Mouse (Mus musculus): ENCODE measurements around the gene Srgap1.
"Not testable (repeated sequence)": the region's sequence is repeated elsewhere in the genome, so short reads cannot be mapped to it uniquely, and the experiment has no call there.

Gene Srgap1

DNA sequence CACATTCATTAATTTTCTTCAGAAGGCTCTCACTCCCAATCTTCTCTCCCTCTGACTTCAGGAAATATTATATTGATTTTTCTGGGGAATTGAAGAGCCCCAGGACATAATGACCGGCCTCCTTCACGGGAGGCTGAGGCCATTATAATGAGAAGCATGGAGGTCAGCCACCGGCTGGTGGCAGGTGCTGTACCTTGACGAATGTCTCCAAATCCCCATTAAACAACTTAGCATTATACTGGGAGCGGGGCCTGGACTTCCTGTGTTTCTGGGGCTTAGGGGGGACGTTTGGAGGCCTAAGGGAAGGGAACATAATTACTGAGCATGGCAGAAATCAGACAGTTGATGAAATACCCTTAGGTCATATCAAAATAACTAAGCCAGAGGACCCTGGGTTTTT lies 218.1 kb downstream of the Srgap1 start:
- DNase-seq (ENCODE audit: low spot score): no peak

DNA sequence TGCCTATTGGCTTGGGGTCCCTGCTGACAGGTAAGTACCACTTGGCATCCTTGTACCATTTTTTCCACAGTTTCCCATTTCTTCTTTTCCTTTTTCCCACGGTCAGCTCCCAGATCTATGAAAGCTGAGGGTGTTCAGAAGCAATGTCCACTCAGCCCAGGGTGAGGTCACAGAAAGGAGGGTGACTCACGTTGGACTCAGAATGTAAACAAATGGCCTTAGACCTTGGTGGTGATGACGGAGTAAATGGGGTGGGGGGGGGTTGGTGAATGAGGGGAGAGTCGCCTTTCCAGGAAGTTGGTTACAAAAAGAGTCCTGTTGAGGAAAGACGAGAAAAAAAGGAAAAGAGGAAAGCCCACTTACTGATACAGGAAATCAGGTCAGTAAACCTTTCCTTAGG lies 224.4 kb downstream of the Srgap1 start:
- no peak for DNase-seq (ENCODE audit: low spot score)

GRCm38 (mm10) chr10:121820846-121821245 lies 226.3 kb downstream of the Srgap1 start:
- DNase-seq (ENCODE audit: low spot score): no peak

DNA sequence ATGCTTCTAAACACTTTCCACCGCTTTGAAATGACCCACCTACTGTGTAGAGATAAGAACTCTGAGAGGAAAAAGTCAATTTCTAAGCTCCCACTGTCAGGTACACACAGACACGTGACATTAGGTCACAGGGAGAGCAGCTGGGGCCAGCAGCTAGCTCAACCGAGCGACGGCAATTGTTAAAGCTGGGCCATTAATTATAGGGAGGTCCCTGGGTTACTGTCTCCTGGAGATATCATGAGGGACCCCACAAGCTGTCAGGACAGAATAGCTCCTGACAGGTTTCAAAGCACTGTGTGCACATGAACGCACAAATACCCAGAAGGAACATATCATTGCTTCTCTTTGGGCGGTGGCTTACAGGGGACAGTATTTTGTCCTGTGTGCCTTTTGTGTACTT lies 229.1 kb downstream of the Srgap1 start:
- no peak for DNase-seq (ENCODE audit: low spot score)

- DNase-seq (ENCODE audit: low spot score): no peak
Measured at GRCm38 (mm10) chr10:121807771-121808170, 239.3 kb downstream of the Srgap1 start.

DNA sequence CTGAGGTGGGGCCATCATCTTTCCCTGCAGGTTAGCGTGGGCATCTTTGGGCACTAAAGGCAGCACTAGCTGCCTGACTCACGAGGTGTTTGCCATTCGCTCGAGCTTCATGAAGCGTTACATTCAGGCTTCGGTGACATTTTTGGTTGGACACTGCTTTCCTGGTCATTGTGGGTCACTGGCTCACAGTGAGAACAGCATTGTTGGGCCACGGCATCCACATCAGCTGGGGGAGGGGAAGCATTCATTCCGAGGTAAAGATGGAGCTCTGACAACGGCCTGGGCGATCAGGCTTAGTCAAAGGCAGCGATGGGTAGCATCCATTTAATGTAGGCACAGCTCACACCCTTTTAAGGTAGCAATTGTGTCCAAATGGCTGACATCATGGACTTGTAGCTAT lies 240.3 kb downstream of the Srgap1 start:
- DNase-seq (ENCODE audit: low spot score): no peak

GRCm38 (mm10) chr10:121805933-121806341 lies 241.2 kb downstream of the Srgap1 start:
- no peak for DNase-seq (ENCODE audit: low spot score)

GRCm38 (mm10) chr10:121804551-121804950 lies 242.6 kb downstream of the Srgap1 start:
- no peak for DNase-seq (ENCODE audit: low spot score)

GRCm38 (mm10) chr10:121800041-121800440 lies 247.1 kb downstream of the Srgap1 start:
- DNase-seq (ENCODE audit: low spot score): no peak

DNA sequence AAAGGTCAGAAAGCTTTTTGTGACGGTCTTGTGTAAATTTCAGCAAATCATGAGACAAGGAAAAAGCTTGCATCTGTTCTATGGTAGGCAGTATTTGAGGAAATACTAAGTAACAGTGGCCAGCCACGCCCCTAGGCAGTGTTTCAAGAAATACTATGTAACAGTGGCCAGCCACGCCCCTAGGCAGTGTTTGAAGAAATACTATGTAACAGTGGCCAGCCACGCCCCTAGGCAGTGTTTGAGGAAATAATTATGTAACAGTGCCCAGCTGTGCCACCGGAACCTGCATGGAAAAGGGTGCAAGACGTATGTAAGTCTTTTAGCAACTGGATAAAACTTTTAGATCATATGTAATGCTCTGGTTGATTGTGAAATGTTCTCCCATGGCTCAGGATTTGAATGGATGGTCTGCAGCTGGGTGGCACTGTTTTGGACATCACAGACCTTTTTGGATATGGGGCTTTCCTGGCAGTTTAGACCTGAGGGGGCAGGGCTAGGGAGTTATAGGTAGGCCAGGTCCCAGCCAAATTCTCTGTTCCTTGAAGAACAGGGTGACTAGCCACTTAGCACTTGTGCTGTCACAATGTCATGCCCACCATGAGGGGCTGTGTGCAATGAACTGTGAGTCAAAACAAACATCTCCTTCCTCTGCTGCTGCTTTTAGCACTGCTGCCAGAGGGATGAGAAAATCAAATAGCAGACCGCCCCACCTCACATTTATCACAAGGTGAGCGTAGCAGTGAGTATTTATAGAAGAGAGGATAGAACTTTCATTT lies 250.9 kb downstream of the Srgap1 start:
- peak; percentile 79 for DNase-seq (ENCODE audit: low spot score)

DNA sequence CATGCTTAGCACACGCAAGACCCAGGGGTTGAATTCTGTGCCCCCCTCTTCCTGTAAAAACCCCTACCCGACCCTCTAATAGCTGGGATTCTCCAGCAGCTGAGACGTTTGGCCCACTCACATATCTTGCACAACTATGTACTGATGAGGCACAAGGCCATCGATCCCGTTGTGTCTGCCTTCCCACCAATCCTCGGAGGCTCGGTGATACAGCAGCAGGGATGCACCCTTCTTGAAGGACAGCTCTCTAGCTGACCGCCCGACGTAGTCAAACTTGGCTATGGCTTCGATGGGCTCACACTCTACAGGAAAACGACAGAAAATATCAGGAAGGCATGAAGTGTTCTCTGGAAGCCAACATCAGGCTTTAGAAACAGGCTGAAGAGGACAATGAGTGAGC lies 252.6 kb downstream of the Srgap1 start:
- DNase-seq (ENCODE audit: low spot score): no peak

- DNase-seq (ENCODE audit: low spot score): no peak
Measured at GRCm38 (mm10) chr10:121792661-121793060, 254.5 kb downstream of the Srgap1 start.

DNA sequence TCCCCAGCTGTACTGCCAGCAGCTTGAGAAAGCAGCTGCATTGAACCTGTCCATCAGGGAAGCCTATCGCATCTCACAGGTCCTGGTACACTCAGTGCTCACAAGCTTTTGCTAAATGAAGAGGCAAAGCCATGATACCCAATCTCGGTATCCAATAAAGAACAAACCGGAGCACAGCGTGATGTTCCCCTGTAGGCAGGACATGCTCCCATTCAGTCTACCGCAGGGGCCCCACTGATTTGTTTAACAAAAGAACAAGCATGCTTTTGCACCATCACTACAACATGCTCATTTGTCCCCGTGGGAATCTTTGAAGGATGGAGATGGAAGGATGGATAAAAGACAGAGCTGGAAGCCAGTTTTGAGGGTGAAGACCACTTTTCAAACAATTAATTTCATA lies 257.0 kb downstream of the Srgap1 start:
- no peak for DNase-seq (ENCODE audit: low spot score)

DNA sequence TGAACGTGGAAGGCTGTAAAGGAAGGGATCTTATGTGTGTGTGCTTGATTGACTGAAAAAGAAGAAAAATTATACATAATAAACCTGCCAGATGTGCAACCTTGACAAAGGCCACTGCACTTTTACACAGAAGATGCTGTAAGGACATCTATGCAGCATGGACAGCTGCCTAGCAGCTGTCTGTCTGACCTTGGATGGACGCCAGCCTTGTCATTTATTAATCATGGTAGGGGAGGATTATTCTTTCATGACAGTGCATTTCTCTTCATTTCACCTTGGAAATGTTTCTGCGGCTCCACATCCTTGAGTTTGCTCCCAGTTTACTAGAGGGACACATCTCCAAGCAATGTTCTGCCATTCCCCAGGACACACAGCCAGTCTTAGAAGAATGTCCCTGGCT lies 258.6 kb downstream of the Srgap1 start:
- no peak for DNase-seq (ENCODE audit: low spot score)

DNA sequence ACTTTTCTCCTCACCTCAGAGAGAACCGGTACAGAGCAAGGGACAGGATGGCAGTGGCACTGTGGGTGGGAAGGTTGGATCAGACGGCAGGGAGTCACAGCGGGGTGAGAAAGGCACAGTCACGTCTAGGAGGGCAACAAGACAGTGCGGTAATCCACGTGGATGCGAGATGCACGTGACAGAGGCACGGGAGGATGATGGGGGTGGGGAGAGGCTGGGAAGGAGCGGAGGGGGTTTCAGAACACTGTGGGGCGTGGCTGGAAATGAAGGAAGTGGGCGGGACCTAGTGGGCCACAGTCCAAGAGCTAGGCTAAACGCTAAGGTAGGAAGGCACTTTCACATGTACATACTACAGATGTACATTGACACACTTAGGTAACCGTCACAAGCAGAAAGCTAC lies 266.0 kb downstream of the Srgap1 start:
- peak; percentile 73 for DNase-seq (ENCODE audit: low spot score)

GRCm38 (mm10) chr10:121775990-121776389 lies 271.1 kb downstream of the Srgap1 start:
- DNase-seq (ENCODE audit: low spot score): no peak

- DNase-seq (ENCODE audit: low spot score): no peak
Measured at GRCm38 (mm10) chr10:121773813-121774212, 273.3 kb downstream of the Srgap1 start.

GRCm38 (mm10) chr10:121770624-121771577 lies 276.2 kb downstream of the Srgap1 start:
- no peak for DNase-seq (ENCODE audit: low spot score)

- no peak for DNase-seq (ENCODE audit: low spot score)
Measured at GRCm38 (mm10) chr10:121769711-121770110, 277.4 kb downstream of the Srgap1 start.

- DNase-seq (ENCODE audit: low spot score): not testable (repeated sequence)
Measured at GRCm38 (mm10) chr10:121767295-121767694, 279.8 kb downstream of the Srgap1 start.

DNA sequence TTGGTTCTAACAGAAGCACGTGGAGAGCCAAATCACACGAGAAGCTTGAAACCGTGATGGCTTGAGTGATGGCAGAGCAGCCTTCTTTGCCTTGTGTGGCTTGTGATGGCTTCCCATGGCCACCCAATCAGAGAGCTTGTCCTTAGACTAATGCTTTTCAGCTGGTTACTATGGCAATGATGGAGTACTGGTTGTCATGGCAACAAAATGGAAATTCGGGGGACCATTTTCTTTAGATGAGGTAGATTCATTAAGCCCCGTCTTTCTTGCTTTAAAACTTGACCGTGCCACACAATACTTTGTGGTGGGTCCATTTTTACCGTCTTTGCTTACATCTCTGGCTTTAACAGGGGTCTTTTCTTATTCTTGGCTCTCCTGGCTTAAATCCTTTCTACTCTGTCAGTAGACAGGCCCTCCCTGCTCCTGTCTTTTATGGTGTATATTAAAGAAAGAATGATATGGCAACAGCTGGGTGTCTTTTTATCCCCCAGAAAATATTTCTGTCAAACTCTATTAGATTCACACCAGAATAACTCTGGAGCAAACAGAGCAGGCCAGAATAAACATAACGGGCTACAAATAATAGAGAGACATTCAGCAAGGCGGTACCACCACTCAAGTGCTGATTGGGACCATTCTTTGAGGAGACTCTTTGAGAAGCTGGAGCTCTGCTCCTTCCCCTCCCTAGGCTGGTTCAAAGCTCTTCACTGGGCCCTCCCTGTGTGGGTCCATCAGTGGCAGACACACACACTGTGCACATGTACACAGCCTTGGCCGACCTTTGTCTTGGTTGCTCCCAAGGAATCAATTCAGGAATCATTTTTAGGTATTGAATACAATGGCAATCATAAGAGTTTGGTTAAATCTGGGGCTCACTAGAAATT lies 281.7 kb downstream of the Srgap1 start:
- no peak for DNase-seq (ENCODE audit: low spot score)
